Mouse (Mus musculus): ENCODE data around the gene Ryk.

The Ryk gene

DNA sequence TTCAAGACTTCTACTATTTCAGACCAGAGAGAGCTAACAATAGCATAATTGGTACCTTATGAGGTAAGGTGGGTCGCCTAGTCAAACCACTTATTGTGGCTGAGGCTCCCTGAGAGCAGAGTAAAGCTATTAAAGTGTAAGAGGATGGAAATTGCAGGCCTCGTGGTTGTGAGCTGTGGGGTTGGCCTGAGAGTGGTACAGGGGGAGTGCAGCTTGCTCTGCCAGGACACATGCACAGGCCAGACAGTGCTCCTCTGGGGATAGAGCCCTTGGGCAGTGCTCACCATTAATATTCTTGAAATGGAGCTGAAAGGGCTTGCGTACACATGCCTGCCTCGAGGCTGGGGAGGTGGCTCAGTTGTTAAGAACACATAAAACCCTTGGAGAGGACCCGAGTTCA lies 23.6 kb downstream of the Ryk start:
- DNase-seq (ENCODE audit: low read depth), result no peak

- no peak for DNase-seq (ENCODE audit: low read depth)
These were observed 24.7 kb downstream of the Ryk start for GRCm38 (mm10) chr9:102859399-102859798.

DNA sequence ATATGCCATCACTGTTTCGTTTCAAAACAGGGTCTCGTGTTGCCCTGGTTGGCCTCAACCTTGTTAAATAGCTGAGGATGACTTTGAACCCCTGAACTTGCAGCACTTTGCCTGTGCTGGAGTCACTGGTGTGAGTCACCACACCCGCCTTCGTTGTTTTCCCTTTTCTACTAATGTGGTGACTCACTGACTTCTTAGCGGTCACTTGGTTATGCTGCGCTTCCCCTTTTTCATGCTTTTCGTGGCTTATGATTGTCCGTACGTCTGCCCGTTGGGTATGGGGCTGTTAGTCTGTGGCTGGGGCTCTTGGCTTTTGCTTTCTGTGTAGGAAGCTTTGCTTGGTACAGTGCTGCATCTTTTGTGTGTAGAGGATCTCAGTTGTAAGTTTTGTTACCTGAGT lies 25.2 kb downstream of the Ryk start:
- no peak for DNase-seq (ENCODE audit: low read depth)

DNA sequence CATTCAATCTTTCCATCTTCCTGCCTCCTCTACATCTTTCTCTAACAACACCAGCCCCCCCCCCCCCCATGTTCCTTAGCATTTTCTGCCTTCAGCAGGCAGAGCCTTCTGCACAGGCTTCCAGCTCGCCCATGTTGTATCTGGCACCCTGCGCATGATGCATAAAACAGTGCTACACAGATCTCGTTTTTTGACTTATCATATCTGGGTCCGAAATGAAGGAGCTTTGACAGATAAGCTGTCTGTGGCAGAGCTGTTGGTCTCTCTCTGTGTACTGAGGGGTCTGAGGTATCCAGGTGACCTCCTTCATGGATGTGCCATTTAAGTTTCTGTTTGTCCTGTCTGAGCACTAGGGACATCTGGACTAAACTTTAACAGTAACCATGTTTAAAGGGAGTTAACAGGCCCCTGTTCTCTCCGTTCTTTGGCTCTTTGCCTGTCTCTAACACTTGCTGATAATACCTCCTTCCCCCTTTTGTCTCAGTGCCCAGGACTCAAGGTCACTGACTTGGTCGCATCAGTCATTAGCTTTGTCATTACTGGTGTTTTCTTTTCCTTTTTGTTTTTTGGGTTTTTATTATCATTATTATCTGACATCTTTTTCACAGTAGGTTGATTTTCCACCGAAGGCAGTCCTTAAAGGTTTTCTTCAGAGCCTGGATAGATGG lies 26.2 kb downstream of the Ryk start:
- DNase-seq (ENCODE audit: low read depth), result no peak

GRCm38 (mm10) chr9:102861789-102862188 lies 27.1 kb downstream of the Ryk start:
- no peak for DNase-seq (ENCODE audit: low read depth)

DNA sequence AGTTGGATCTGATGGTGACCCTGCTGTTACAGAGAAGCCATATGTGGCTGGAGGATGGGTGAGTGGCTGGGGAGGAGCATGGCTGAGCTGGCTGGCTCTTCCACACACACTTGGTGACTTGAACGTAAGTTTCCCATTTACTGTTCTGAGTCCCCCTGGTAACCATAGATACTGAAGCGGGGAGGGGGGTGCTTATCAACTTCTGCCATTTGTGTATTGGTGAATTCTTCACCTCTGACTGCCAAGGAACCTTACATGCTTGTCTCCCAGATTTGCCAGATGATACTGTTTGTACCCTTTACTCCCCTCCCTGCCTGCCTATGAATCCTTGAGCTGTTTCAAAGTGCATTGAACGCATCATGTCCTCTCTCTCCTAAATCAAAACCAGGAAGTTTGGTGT lies 27.5 kb downstream of the Ryk start:
- DNase-seq (ENCODE audit: low read depth), result no peak

GRCm38 (mm10) chr9:102863876-102864545 lies 29.3 kb downstream of the Ryk start:
- no peak for DNase-seq (ENCODE audit: low read depth)

DNA sequence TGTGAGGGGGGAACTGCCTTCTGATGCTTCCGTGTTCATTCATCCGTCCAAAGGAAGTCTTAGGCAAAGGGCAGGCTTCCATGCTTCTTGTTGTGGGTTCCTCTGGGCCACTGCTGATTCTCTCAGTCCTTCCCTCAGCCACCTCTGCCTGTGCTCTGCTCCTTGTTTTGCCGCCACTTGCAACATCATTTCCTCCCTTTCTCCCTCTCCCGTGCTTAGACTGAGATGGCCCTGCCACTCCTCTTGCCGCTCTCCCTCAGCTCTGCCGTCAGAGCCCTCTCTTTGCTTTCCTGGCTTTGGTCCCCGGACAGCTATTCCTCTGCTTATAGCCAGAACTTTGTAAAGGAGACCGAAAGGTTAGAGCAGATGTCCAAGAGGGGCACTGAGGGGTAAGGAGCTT lies 30.2 kb downstream of the Ryk start:
- no peak for DNase-seq (ENCODE audit: low read depth)

DNA sequence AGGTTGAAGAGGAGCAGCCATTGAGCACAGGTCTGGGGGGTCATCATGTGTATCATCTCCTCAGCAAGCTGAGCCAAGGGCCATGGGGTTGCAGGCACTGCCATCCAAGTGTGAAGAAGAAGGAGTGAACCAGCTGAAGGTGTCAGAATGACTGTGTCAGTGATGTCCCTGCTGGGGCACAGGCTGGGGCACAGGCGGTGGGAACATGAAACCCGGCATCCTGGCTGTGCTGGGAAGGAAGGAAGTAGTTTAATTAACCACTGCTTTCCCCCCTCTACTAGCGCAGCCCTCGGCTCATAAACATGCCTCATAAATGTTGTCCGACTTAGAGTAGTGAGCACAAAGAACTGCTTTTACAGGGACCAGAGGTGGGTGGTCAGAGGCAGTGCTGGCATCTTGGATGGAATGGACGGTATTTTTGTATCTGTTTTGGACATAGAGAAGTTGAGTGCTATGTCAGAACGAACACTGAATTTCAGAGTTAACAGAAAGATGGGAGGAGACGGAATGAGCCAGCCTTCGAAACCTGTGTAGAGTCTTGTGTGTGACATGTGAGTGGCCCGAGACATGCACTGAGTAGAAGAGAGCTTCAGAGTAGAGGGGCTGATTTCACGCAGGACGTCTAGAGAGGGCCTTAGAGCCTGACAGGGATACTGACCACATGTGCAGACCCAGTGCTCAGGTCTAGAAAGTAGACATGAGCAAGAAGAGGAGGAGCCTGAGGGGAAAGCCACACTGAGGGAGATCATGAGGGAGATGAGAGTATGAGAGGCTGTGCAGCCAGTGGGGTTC lies 31.4 kb downstream of the Ryk start:
- no peak for DNase-seq (ENCODE audit: low read depth)

- peak; percentile 72 for DNase-seq (ENCODE audit: low read depth)
These were observed 32.2 kb downstream of the Ryk start for GRCm38 (mm10) chr9:102866893-102867292.

GRCm38 (mm10) chr9:102867516-102867915 lies 32.8 kb downstream of the Ryk start:
- DNase-seq (ENCODE audit: low read depth), result no peak

GRCm38 (mm10) chr9:102868451-102868850 lies 33.7 kb downstream of the Ryk start:
- no peak for DNase-seq (ENCODE audit: low read depth)

GRCm38 (mm10) chr9:102876054-102876690 lies 41.5 kb downstream of the Ryk start:
- no peak for DNase-seq (ENCODE audit: low read depth)

DNA sequence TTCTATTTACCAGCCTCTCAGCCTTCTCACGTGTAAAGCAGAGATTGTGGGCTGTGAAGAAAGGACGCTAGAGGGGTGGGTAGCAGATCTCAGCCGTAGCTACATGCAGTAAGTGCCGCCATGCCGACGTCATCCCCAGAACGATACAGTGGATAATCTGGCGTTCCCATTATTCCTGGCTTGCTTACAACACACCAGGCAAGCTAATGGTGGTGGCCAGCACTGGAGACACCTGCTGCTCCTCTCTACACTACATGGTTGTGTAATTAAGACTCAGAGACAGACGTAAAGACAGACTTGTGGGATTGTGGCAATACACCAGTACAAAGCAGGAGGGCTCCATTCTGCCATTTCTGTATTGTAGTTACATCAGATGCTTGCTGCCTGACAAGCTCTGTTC lies 43.2 kb downstream of the Ryk start:
- no peak for DNase-seq (ENCODE audit: low read depth)

- DNase-seq (ENCODE audit: low read depth), result peak; percentile 73
These were observed 44.8 kb downstream of the Ryk start for GRCm38 (mm10) chr9:102879545-102879944.

- no peak for DNase-seq (ENCODE audit: low read depth)
These were observed 50.0 kb downstream of the Ryk start for GRCm38 (mm10) chr9:102884703-102885102.

DNA sequence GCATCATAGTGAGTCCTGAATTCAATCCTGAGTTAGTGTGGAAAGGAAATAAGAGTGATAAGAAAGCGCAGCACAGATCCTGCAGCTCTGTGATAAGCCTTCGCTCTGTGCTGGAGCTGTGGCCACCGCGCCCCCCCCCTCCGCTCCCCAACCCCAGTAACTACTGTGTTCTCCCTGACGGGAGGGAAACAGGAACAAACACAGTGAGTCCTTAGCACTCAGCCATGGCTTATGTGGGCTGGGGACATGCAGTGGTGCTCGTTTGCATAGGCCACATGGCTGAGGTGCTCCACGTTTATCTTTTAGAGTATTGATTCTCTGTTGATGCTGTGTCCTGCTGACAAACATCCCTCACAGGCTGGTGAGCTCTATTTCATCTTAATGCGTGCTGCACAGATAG lies 55.4 kb downstream of the Ryk start:
- DNase-seq (ENCODE audit: low read depth), result peak; percentile 40

GRCm38 (mm10) chr9:102892480-102893355 lies 58.0 kb downstream of the Ryk start:
- DNase-seq (ENCODE audit: low read depth), result no peak

DNA sequence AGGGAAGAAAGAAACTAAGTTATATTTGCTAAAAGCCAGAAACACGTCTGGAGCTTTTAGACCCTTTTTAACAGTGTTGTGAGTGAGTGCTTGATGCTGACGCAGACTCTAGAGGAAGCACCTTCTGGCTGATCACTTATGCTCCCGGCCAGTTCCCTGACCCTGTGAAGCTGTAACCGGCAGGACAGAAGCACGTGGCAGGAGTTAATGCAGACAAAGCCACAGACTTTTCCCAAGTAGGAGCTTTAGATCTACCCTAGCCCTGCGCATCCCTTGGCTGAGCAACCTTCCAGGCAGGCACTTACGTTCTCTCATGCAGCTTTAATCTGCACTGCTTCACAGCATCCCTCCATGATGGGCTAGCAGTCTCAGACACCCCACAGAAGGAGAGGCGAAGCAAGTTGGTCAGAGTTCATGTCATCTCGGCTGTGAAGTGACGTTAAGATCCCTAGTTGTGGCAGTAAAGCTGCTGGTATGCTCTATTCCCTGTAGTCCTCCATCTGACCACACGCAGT lies 58.7 kb downstream of the Ryk start:
- no peak for DNase-seq (ENCODE audit: low read depth)

DNA sequence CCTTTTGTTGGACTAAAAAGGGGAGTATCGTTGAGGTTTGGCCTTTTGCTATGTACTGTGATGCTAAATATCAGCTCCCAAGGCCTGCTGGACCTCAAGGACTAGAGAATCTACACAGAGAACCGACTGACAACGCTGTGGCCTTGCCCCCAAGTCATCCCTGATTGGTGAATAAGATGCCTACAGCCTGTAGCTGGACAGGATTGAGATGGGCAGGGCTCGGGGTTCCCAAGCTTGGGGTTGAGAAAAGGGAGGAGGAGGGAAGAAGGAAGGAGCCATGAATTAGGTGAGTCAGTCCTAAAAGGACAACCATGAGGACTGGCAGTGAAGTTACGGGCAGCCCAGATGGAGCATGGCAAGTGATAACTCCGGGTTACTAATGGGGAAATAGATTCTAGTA lies 65.2 kb downstream of the Ryk start:
- no peak for DNase-seq (ENCODE audit: low read depth)

GRCm38 (mm10) chr9:102902308-102902707 lies 67.6 kb downstream of the Ryk start:
- DNase-seq (ENCODE audit: low read depth), result no peak

Measured in c-Kit-positive CD71-positive TER-119-negative erythroid progenitor cells, embryonic 14.5 days (primary cell).